Mouse (Mus musculus) hindbrain, embryonic 15.5 days (tissue): ENCODE measurements around the gene Gm3558. TPM values are rescaled to one million over a fixed set of nuclear protein-coding genes. Genes with fewer than 3 reads are reported as not detected.
"Not testable (repeated sequence)": the region's sequence is repeated elsewhere in the genome, so short reads cannot be mapped to it uniquely, and the experiment has no call there.

Experiments used
- ATAC-seq: fragments of 200-750 bp; cut with Nextera tagmentation; 2 replicates; pipeline ENCODE4 v1.8.0; 2017; ENCODE audit warnings: low read depth, moderate number of reproducible peaks, moderate TSS enrichment; ENCODE audit not compliant: low FRiP score
- H3K27ac ChIP-seq: fragments of 300-500 bp; sonication (generic); replicated peaks from 2 replicates; pipeline ENCODE4 v1.5.1; 2015; ENCODE audit warnings: mild to moderate bottlenecking, inconsistent platforms
- H3K27me3 ChIP-seq: fragments of 300-500 bp; sonication (generic); 2 replicates; pipeline ENCODE4 v1.6.1; 2015; ENCODE audit warnings: control low read depth, inconsistent platforms
- H3K36me3 ChIP-seq: fragments of 300-500 bp; sonication (generic); 2 replicates; pipeline ENCODE4 v1.6.1; 2015; ENCODE audit warnings: control low read depth, inconsistent platforms
- H3K4me1 ChIP-seq: fragments of 300-500 bp; sonication (generic); replicated peaks from 2 replicates; pipeline ENCODE4 v1.6.1; 2015; ENCODE audit warnings: control low read depth, inconsistent platforms
- H3K4me2 ChIP-seq: fragments of 300-500 bp; sonication (generic); 2 replicates; pipeline ENCODE4 v1.6.1; 2015; ENCODE audit warnings: moderate library complexity, mild to moderate bottlenecking, inconsistent platforms
- H3K4me3 ChIP-seq: fragments of 300-500 bp; sonication (generic); 2 replicates; pipeline ENCODE4 v1.5.1; 2015; ENCODE audit warnings: mild to moderate bottlenecking, inconsistent platforms
- H3K9ac ChIP-seq: fragments of 300-500 bp; sonication (generic); 2 replicates; pipeline ENCODE4 v1.6.1; 2015; ENCODE audit warnings: inconsistent platforms
- H3K9me3 ChIP-seq: fragments of 300-500 bp; sonication (generic); 2 replicates; pipeline ENCODE4 v1.6.1; 2016; ENCODE audit warnings: control low read depth, inconsistent platforms
- WGBS: fragments of 180-500 bp; shearing (Covaris S2); methylation state at CpG from one replicate; pipeline ENCODE4 v1.1.7; 2015; 5-methylcytosine and 5-hydroxymethylcytosine counted together
- polyA plus RNA-seq: library from polyadenylated mRNA; unstranded; fragments of >200 nt; fragmentation: Nextera tagmentation; extraction: Ambion mirVana; gene quantifications from 2 replicates; pipeline ENCODE4 v1.2.1, GENCODE M21; 2015

The Gm3558 gene
- polyA plus RNA-seq = 5.2 and 6.4 TPM in 2 replicates

DNA sequence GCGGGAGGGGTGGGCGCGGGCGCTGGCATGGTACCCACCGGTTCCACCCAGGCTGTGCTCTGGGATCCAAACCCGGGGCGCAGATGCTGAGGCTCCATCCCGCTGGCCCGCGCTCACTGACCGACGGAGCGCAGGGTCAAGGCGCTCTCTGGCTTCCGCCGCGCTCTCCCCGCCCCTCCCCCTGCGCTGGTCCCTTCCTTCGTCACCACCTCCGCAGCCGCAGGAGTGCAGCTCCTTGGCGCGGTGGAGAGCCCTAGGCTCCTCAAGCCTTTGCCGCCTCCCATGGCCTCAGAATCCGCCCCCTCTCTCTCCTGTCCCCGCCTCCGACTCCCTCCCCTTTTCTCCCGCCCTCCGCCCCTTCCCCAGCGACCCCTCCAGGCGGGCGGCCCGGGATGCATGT lies at the start of gene Gm3558:
Gm3558 (minus strand) TSS at position 185 of the 400 bp plus-strand sequence.
- not testable (repeated sequence) for ATAC-seq, H3K4me1 ChIP-seq, H3K27me3 ChIP-seq, H3K9me3 ChIP-seq, H3K27ac ChIP-seq, H3K36me3 ChIP-seq
- peak within 1 kb of the TSS; percentile 51 for H3K4me3 ChIP-seq
- peak within 1 kb of the TSS; percentile 69 for H3K4me2 ChIP-seq
- no CpG with 5 or more reads among the region's 34 CpGs for WGBS
- H3K9ac ChIP-seq = peak within 1 kb of the TSS; percentile 58

DNA sequence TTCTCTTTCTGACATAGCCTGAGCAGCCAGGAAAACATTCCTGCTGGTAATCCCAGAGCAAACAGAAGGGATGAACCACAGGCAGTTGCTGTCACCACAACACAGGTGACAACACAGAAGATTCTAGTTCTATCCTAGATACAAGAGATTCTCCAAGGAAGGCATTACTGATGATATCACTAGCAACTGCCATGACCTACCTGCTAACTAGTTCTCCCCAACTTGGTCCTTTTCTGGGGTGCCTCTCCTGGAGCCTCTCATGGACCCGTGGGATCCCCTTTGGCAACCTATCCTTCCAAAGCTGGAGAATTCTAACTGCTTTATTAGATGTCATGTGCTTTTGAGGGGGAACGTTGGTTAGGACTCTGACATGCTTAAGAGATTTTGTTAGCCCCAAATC lies 27.1 kb upstream of the Gm3558 start, which contains the start of gene Gm10338:
Gm10338 (minus strand) TSS at position 101 of the 400 bp plus-strand sequence.
- not testable (repeated sequence) for ATAC-seq, H3K4me1 ChIP-seq, H3K9me3 ChIP-seq, H3K27ac ChIP-seq, H3K4me2 ChIP-seq, H3K27me3 ChIP-seq, H3K4me3 ChIP-seq, H3K36me3 ChIP-seq, H3K9ac ChIP-seq
- no CpG with 5 or more reads among the region's 2 CpGs for WGBS

DNA sequence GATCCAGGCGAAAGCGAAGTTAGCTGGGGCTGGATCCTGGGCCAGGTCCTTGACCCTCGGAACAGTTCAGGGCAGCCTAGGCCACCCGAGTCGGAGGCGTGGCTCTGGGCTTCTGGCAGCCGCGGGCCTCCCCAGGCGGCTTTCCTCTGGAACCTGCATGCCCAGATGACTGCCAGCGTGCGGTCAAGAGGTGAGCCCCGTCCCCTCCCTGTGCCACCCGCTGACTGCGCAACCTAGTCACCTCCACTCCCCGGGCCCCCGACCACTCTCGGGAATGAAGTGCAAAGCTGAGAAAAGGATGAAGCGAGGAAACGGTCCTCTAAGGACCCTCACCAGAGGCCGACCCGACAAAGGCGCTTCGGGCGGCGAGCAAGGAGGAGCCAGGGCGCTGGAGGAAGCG lies 476 bp downstream of the Gm3558 start:
- Histone ChIP-seq H3K9ac (peak overlapping the region; percentile 58), H3K4me3 (peak overlapping the region; percentile 51), H3K4me2 (peak overlapping the region; percentile 69)
- 1% methylated on average over 21 of the region's 27 CpGs for WGBS
- not testable (repeated sequence) for H3K9me3 ChIP-seq, H3K27me3 ChIP-seq, H3K27ac ChIP-seq, ATAC-seq, H3K36me3 ChIP-seq, H3K4me1 ChIP-seq

DNA sequence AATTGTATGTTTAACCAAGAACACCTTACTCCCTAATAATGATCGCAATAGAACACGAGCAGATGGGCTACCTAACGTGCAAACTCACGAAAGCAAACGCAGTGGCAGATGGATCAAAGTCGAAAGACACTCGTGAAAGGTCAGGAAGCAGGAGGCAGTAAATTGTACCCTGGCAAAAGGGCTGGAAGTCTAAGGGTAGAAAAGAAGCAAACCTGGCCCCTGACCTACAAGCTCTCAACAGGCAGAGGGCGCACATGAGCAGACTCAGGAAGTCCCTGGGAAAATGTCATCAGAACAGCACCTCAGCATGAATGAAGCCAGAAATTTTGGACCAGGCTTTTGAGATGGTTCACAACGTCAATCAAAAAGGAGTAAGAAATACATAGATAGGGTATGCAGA lies 1.1 kb downstream of the Gm3558 start:
- H3K4me2 ChIP-seq, H3K4me1 ChIP-seq, H3K9ac ChIP-seq, H3K27me3 ChIP-seq, ATAC-seq, H3K9me3 ChIP-seq, H3K36me3 ChIP-seq, H3K4me3 ChIP-seq, H3K27ac ChIP-seq: not testable (repeated sequence)
- 2% methylated on average over 7 of the region's 9 CpGs for WGBS

Other genes with a start within 250 kb of the Gm3558 start
- not detected in 2 replicates for gene Gm5797, start 236.2 kb downstream of the Gm3558 start, polyA plus RNA-seq
- not detected in 2 replicates for gene Gm8374, start 203.4 kb downstream of the Gm3558 start, polyA plus RNA-seq
- 0.13 TPM in 1 of 2 replicates, not detected in the other for gene Gm3755, start 117.6 kb downstream of the Gm3558 start, polyA plus RNA-seq
- 16.2 and 17.3 TPM in 2 replicates for gene Gm3752, start 84.8 kb downstream of the Gm3558 start, polyA plus RNA-seq
- not detected in 2 replicates for gene Gm10338, start 27.0 kb upstream of the Gm3558 start, polyA plus RNA-seq
- not detected in 2 replicates for gene Gm10128, start 75.4 kb upstream of the Gm3558 start, polyA plus RNA-seq
- 0.49 and 0.52 TPM in 2 replicates for gene Gm26661, start 223.0 kb upstream of the Gm3558 start, polyA plus RNA-seq
- gene Flnb, start 249.4 kb upstream of the Gm3558 start, polyA plus RNA-seq = 7.8 and 22.5 TPM in 2 replicates